Mouse (Mus musculus): ENCODE results near the gene Atp6v0b.

Gene Atp6v0b

DNA sequence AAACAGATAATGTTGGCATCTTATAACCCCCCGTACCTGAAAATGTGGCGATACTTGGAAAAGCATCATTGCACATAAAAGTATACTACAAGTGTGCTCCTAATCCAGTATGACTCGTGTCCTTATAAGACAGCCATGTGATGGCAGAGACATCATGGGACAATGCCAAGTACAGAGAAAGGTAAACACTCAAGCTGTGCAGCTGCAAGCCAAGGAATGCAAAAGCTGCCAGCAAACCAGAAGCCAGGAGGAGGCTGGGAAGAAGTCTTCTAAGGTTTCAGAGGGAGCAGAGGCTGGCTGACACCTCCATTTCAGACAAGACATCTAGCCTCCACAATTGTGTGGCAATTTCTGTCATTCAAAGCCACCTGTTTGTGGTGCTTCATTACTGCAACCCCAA, 19.1 kb upstream of the Atp6v0b start:
- DNase-seq, result peak in 1 of 2 experiments; percentile 24

GRCm38 (mm10) chr4:117904761-117905160, 17.6 kb upstream of the Atp6v0b start:
- no peak for DNase-seq

GRCm38 (mm10) chr4:117904094-117904493, 17.0 kb upstream of the Atp6v0b start:
- DNase-seq, result no peak

GRCm38 (mm10) chr4:117898111-117898510, 11.0 kb upstream of the Atp6v0b start:
- DNase-seq, result no peak

GRCm38 (mm10) chr4:117896031-117896430, 8.9 kb upstream of the Atp6v0b start:
- no peak for DNase-seq

- no peak for DNase-seq
Observed at GRCm38 (mm10) chr4:117895339-117895738, 8.2 kb upstream of the Atp6v0b start.

- DNase-seq, result no peak
Observed at GRCm38 (mm10) chr4:117894601-117895000, 7.5 kb upstream of the Atp6v0b start.

DNA sequence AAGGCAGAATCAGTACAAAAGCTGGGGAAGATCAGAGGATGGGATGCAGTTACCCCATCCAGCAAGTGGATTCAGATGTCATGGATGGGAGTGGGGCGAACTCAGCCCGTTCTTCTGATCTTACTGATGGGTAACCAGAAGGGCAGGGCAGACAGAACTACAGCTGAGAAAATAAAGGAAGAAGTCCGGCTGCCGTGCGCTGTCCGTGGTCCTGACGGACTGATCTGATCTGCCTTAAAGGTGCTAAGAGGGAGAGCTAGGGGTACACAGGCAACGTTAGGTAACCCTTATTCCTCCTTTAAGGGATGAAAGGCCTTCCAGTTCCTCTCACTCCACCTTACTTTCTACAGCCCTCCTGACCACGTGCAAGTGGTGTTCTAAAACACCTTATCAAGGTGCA, 6.2 kb upstream of the Atp6v0b start:
- DNase-seq, result peak; percentile 59 to 90

DNA sequence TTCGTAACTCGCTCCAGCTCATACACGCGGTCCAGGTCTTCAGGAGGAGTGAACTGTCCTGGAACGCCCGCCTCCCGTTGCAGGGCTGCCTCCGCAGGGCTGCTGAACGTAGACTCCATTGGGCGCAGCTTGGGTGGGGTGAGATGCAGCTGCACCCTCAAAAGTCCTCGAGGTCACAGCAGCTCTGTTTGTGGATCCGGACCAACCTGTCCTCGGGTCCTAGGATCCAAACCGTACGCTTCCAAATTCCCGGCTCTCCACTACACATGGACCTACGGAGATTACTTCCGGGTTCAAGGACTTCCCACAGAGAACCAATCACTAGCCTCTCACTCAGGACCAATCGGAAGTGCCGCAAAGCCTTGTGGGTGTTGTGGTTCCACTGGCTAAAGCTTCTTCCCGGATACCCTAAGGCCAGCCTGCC, 4.6 kb upstream of the Atp6v0b start, which contains the start of gene Dph2:
Gene Dph2 (minus strand): TSS at position 295 of the 424 bp plus-strand sequence.
- peak; percentile 89 to 92 for DNase-seq

GRCm38 (mm10) chr4:117890750-117891149, 3.6 kb upstream of the Atp6v0b start:
- no peak for DNase-seq

GRCm38 (mm10) chr4:117890031-117890430, 2.9 kb upstream of the Atp6v0b start:
- DNase-seq, result no peak

GRCm38 (mm10) chr4:117889471-117889870, 2.3 kb upstream of the Atp6v0b start:
- DNase-seq, result no peak

DNA sequence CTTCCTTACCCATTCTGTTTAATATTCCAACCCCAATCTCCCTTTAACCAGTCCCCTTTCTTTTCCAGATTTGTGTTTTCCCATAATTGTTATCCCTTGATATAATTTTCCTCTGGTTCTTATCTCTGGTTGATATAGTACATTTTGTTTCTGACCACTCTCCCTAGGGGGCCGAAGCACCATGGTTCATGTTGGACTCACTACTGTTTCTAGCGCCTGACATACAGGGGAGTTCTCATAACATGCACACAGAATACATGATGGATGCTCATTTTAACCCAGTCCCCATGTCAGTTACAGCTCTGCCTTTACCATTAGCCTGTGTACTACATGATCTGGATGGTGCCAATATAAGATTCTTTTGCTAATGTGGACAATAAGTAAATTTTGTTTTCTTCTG, 787 bp upstream of the Atp6v0b start:
- no peak for DNase-seq

GRCm38 (mm10) chr4:117886644-117887043, 489 bp downstream of the Atp6v0b start:
- DNase-seq, result peak; percentile 36 to 54

- DNase-seq, result no peak
Observed at GRCm38 (mm10) chr4:117885994-117886393, 1.1 kb downstream of the Atp6v0b start.

DNA sequence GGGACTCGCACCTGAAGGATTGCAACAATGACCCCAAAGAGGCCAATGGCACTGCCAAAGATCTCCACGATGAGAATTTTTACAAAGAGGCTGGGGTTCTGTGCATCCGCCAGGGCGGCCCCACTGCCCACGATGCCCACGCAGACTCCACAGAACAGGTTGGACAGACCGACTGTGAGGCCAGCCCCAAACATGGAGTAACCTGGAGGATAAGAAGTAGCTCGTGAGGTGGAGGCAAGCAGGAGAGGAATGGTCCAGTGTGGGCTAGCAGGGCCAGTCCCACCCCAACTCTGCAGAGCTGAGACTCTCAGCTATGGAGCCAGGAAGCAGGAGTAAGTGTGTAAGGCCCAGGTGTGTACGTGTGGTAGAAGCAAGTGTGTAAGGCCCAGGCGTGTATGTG, 2.0 kb downstream of the Atp6v0b start:
- no peak for DNase-seq

- no peak for DNase-seq
Observed at GRCm38 (mm10) chr4:117884146-117884545, 3.0 kb downstream of the Atp6v0b start.

- peak; percentile 22 to 58 for DNase-seq
Observed at GRCm38 (mm10) chr4:117882701-117883691, 4.1 kb downstream of the Atp6v0b start, which contains the start of gene B4galt2. TSS of gene B4galt2 (minus strand) at chr4:117883487.

- DNase-seq, result no peak
Observed at GRCm38 (mm10) chr4:117878703-117879102, 8.4 kb downstream of the Atp6v0b start.

DNA sequence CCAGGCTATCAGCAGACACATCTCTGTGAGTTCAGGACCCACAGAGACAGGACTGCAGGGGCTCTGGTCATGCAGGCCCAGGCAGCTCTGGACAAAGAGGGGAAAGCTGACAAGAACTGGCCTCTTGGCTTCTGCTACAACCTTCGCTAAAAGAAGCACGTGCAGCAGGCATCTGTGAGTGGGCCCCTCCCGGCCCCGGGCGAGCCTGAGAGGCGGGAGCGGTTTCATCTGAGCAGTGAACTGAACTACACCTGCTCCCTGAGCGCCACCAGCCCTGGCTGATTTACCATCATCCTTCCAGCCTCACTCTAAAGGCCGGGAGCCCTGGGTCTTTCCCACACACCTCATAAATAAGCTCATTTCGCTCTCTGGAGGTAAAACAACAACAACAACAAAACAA, 8.8 kb downstream of the Atp6v0b start:
- no peak for DNase-seq

DNA sequence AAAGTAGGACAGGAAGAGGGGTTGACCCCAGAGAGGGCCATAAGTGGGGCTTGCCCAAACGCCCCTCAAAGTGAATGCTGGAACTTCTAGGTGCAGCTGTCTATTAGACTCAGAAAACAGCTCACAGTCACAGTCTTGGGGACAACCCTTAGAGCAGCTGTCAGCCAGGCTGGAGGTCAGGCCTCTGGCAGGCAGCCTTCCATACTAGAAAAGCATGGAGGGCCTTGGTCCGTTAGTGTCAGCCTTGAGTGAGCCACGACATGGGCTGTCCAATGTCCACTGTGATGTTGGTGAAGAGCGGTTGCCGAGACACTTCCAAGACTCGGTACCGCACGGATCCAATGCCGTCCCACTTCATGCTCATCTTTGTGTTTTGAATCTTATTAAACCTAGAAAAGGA, 13.5 kb downstream of the Atp6v0b start:
- no peak for DNase-seq

DNA sequence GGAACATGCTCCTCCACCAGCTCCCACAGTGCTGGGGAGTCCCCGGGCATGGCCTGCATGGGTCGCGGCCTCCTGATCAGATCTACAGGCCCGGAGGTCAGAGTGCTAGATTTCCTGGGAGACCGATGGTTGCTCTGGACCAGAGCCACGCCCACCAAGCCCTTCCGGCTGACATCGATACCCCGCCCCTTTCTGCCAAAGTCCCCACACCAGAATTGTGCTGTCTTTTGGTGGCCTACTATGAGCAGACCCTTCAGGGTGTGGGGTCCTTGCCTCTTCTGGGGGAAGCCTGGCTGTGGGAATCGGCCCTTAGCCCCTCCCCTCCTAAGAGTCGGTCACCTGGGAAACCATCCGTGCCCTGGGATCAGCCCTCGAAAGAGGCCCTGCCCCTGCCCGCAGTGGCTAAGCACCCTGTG, 14.7 kb downstream of the Atp6v0b start, which contains the start of gene Ccdc24:
Gene Ccdc24 (minus strand): TSS at position 87 of the 416 bp plus-strand sequence.
- peak; percentile 40 to 69 for DNase-seq

- DNase-seq, result no peak
Observed at GRCm38 (mm10) chr4:117871787-117872186, 15.3 kb downstream of the Atp6v0b start.

- no peak for DNase-seq
Observed at GRCm38 (mm10) chr4:117870437-117870836, 16.7 kb downstream of the Atp6v0b start.
